Mouse (Mus musculus) layer of hippocampus, adult 18-20 months (tissue): ENCODE measurements around the gene Fbxw8. TPM values are rescaled to one million over a fixed set of nuclear protein-coding genes. Genes with fewer than 3 reads are reported as not detected.

Source experiments
- DNase-seq, 2 experiments: peaks; one replicate each; pipeline ENCODE4 v3.0.0; 2022; ENCODE audit warnings: low spot score in 2 of 2
- total RNA-seq, 2 experiments: library from RNA; stranded (reverse); gene quantifications; 2 replicates each; pipeline ENCODE4 v1.2.3; 2021

Fbxw8 gene
- total RNA-seq, 2 experiments from 2014 or later = 34.4 to 34.7 TPM

DNA sequence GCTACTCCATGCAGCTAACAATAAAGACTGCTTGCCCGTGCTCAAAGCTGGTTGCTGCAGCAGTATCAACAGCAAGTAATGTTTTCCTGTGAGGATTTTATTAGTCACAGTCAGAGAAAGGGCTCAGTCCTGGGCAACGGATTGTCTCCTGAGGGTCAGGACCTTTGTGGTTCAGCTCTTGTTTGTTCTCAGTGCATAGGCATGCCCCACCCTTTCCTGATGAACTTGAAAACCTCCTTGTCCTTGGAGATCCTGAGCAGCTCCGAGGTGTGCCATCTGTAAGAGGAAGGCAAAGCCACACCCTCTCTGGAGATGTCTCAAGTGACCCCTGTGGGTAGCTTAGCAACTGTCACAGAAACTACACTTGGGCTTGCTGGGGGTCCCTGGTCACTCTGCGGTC, 5.4 kb upstream of the Fbxw8 start:
- no peak for DNase-seq

DNA sequence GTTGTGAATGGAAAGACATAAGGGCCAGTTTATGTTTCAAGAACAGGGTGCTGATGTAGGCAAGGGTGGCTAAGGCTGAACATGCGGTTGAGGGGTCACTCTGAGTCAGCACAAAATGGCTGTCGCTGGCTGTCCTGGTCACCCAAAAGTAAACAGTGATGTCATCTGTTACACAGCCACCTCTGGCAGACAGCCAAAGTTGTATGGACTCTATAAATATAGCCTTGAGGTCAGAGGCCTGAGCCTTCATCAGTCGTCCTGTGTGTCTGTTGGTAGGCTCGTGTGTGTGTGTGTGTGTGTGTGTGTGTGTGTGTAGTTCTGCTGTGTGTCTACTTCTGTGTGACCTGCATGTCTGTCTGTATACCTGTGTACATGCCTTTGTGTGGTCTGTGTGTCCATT, 1.7 kb upstream of the Fbxw8 start:
- DNase-seq = no peak

DNA sequence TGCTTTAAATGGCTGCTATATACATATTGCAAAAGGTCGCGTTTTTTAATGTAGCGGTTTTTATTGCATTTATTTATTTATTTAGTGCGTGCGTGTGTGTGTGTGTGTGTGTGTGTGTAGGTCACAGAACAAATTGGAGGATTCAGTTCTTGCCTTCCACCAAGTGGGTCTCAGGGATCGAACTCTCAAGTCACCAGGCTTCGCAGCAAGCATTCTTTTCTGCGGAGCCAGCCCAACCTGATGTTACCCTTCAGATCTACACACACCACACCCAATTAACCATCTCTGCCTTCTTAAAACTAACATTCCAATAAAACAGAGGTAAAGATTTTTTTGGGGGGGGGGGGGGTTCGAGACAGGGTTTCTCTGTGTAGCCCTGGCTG, 292 bp upstream of the Fbxw8 start:
- DNase-seq = no peak

GRCm38 (mm10) chr5:118149711-118150110, 5.6 kb downstream of the Fbxw8 start:
- no peak for DNase-seq

DNA sequence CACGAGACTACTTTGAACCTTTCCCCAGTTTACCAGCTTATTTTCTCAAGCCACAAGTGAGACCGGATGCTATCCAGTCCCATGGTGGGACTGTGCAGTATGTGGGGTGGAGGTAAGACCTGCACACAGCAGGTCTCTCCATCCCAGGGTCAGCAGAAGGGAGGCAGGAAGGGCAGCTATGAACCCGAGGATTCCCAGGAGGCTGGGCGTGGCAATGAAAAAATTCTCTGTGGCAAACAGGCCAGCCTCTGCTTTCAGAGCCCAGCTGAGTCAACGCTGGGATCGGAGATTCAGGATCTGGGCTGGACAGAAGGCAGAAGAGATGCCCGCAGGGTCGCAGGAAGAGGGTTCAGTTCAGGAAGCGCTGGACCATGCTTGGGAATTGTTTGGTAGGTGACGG, 8.0 kb downstream of the Fbxw8 start:
- DNase-seq = no peak

- DNase-seq = peak in 1 of 2 experiments; percentile 47
Observed at GRCm38 (mm10) chr5:118145999-118146679, 9.1 kb downstream of the Fbxw8 start.

- no peak for DNase-seq
Observed at GRCm38 (mm10) chr5:118145458-118145857, 9.8 kb downstream of the Fbxw8 start.

GRCm38 (mm10) chr5:118144770-118145169, 10.5 kb downstream of the Fbxw8 start:
- no peak for DNase-seq

- no peak for DNase-seq
Observed at GRCm38 (mm10) chr5:118144327-118144726, 10.9 kb downstream of the Fbxw8 start.

DNA sequence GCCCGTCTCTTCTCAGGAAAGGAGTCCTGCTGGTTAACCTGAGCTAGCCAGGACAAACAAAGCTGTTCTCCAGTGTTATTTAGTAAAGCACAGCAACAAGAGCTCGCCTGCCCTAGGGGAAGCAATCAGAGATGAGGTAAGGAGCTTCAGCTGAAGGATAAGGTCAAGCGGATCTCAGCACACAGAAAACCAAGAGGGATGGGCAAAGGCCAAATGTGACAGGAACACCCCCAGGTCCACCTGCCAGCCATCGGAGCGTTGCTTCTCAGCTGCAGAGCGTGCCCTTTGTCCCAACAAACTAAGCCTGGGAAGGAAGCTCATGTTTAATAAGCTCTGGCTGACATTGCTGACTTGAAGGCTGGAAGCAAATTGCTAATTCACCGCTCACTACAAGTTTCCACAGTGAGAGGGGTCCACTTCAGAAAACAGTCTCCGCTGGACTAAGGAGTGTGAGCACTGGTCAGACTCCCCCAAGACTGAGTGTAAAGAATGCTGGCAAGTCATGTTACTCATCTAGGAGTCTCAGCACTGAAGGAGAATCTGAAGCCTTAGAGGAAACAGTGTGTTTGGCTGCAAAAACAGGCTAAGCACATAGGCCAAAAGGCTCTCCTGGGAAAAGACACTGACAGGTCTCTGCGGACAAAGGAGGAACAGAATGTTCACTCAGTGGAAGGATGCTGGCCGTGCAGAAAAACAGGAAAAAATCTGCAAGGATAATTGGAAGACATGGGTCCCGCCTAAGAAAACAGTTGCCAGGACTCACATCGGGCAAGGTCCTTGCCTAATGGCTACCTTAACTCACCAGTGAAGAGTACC, 11.8 kb downstream of the Fbxw8 start:
- DNase-seq = no peak

DNA sequence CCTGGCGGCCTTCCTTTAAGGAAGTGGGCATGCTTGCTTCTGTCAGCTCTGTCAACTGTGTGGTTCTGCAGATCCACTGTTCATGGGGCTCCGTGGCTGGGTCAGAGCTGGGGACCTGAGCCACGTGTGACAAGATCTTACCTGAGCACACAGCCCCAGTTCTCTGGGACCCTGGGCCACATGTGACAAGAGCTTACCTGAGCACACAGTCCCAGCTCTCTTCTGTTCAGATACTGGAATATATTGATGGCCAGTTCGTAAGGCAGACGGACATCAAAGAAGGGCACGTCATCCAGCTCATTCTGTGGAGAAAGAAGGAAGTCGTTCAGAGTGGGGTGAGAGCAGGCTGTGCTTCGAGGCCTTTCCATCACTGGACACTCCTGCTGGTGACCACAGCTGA, 12.8 kb downstream of the Fbxw8 start:
- DNase-seq = no peak

GRCm38 (mm10) chr5:118139630-118140029, 15.6 kb downstream of the Fbxw8 start:
- no peak for DNase-seq

DNA sequence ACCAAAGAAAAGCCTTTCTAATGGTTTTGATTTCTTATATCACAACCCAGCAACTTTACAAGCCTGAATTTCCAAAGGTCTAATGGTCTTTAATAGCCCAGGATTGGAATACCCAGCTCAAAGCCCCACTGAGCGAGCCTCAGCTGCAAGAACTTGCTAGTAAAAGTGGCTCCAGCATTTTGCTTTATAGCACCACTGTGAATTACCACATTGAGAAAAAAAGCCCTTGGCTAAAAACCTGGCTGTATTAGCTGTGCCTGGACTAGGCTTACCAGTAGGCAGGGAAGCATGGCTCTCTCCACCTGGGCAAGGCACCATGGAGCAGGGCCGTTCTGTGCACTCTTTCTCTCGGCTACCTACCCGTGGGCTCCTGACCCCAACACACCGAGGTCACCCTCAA, 18.9 kb downstream of the Fbxw8 start:
- no peak for DNase-seq

DNA sequence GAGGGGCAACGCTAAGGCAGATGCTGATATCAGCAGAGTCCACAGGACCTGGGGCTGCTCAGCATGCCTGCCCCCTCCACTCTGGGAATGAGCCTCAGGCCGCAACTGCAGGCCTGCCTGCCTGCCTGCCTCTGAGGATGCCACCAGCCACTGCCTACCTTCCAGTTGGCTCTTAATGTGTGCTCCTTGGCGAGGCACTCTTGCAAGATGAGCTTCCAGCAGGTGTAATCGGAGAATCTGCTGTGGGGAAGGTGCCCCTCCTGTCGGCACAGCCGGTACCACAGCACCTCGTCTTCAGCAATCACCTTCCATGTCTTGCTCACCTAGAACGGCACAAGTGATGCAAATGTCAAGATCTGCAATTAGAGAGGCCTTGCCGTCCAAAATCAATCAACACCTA, 26.6 kb downstream of the Fbxw8 start:
- DNase-seq = no peak

GRCm38 (mm10) chr5:118128208-118128607, 27.1 kb downstream of the Fbxw8 start:
- DNase-seq = no peak

DNA sequence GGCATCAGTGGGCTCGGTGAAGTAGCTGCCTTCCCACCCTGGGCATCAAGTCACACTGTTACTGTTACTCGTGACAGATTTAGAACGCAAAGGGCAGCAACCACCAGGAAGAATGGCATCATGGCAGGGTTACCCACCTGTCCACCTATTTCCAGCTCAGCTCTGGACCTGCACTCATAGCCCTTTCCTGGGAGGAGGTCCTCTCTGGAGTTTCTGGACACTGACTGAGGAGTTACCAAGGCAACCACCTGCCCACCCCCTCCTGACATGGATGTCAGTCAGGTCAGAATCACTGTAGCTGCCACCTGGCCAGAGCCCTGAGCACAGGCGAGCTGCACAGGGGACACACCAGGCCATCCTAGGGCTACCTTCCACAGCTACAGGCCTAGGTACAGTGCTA, 28.6 kb downstream of the Fbxw8 start:
- no peak for DNase-seq

- DNase-seq = no peak
Observed at GRCm38 (mm10) chr5:118123096-118123495, 32.2 kb downstream of the Fbxw8 start.

DNA sequence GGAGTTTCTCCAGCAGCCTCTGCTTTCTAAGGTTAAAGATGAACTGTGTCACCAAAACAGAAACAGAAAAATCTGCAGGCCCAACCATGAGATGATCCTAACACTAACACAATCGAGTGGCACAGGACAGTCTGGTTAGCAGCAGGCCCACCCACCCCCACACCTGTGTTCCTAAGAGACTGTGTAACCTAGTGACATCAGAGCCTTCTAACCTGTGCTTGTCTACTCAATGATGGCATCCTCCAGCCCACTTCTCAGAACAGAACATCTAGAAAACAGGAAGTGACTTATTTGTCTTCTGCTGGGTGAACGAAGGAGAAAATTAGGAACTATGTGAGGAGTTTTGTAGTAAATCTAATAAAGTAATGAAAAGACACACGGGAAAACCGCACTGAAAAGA, 33.3 kb downstream of the Fbxw8 start:
- DNase-seq = no peak

- no peak for DNase-seq
Observed at GRCm38 (mm10) chr5:118120670-118121069, 34.6 kb downstream of the Fbxw8 start.

- DNase-seq = no peak
Observed at GRCm38 (mm10) chr5:118118922-118119321, 36.3 kb downstream of the Fbxw8 start.

GRCm38 (mm10) chr5:118118351-118118750, 36.9 kb downstream of the Fbxw8 start:
- no peak for DNase-seq

- DNase-seq = peak; percentile 71 to 82
Observed at GRCm38 (mm10) chr5:118113617-118114016, 41.6 kb downstream of the Fbxw8 start.

DNA sequence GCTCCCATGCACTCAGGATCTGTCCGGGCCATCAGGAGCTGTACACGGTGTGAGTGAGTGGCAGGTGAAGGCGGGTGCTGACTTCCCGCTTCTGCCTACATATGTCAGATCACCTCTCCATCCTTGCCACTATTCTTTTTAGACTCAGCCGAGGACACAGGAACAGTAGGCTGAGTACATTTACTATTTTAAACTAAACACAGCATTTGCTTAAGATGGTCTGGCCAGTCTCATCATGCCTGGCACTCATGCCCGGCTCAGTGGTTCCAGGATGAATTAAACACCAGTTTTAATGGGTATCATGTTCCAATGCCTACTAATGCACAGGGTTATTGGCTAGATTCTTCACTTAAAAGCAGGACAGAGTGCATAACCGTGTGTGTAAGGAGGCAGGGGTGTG, 42.2 kb downstream of the Fbxw8 start:
- DNase-seq = no peak
